Mouse (Mus musculus) megakaryocyte progenitor cell, adult 5-6 weeks (primary cell): ENCODE measurements around the gene Gm20388. TPM values are rescaled to one million over a fixed set of nuclear protein-coding genes. Genes with fewer than 3 reads are reported as not detected.

Experiments
- ATAC-seq: replicated peaks from 2 replicates; pipeline ENCODE4 v1.8.0; 2016; ENCODE audit warnings: mild to moderate bottlenecking, moderate TSS enrichment, inconsistent platforms; ENCODE audit not compliant: poor library complexity
- total RNA-seq, 2 experiments: library from RNA; stranded (forward) in 1 of 2; stranded (reverse) in 1 of 2; fragments of 157-497, 149-512 nt in 1 of 2; fragments of 200-1000 nt in 1 of 2; gene quantifications; 2 replicates each; pipeline versions ENCODE4 v1.2.3 to v1.2.4; 2015 to 2017

Gm20388 gene
- total RNA-seq, 2 experiments from 2014 or later, result 18.6 TPM; not detected in 1

GRCm38 (mm10) chr8:122338852-122339251 lies 2428.2 kb downstream of the Gm20388 start:
- ATAC-seq, result no peak

GRCm38 (mm10) chr8:122340761-122341160 lies 2430.1 kb downstream of the Gm20388 start:
- no peak for ATAC-seq

GRCm38 (mm10) chr8:122341790-122342189 lies 2431.1 kb downstream of the Gm20388 start:
- ATAC-seq, result peak; percentile 3; the same call in 1 of the 2 replicates

- no peak for ATAC-seq
Measured at GRCm38 (mm10) chr8:122342362-122342761, 2431.7 kb downstream of the Gm20388 start.

- peak; percentile 24 for ATAC-seq
Measured at GRCm38 (mm10) chr8:122342806-122343209, 2432.2 kb downstream of the Gm20388 start.

- ATAC-seq, result no peak
Measured at GRCm38 (mm10) chr8:122343341-122343740, 2432.7 kb downstream of the Gm20388 start.

GRCm38 (mm10) chr8:122343758-122344157 lies 2433.1 kb downstream of the Gm20388 start:
- ATAC-seq, result 0 out of 2 replicates have a peak, but pooled peaks have one; percentile 6

- no peak for ATAC-seq
Measured at GRCm38 (mm10) chr8:122344219-122344618, 2433.6 kb downstream of the Gm20388 start.

- ATAC-seq, result no peak
Measured at GRCm38 (mm10) chr8:122345181-122346095, 2434.8 kb downstream of the Gm20388 start.

GRCm38 (mm10) chr8:122347811-122348552 lies 2437.3 kb downstream of the Gm20388 start:
- 0 out of 2 replicates have a peak, but pooled peaks have one; percentile 8 for ATAC-seq

- ATAC-seq, result peak; percentile 74
Measured at GRCm38 (mm10) chr8:122349357-122350297, 2439.0 kb downstream of the Gm20388 start.

GRCm38 (mm10) chr8:122350309-122351089 lies 2439.9 kb downstream of the Gm20388 start:
- ATAC-seq, result no peak

- no peak for ATAC-seq
Measured at GRCm38 (mm10) chr8:122354157-122354556, 2443.5 kb downstream of the Gm20388 start.

- peak; percentile 70; the same call in 1 of the 2 replicates for ATAC-seq
Measured at GRCm38 (mm10) chr8:122355642-122356606, 2445.3 kb downstream of the Gm20388 start.

- ATAC-seq, result no peak
Measured at GRCm38 (mm10) chr8:122357202-122357601, 2446.6 kb downstream of the Gm20388 start.

GRCm38 (mm10) chr8:122357641-122358040 lies 2447.0 kb downstream of the Gm20388 start:
- no peak for ATAC-seq

- no peak for ATAC-seq
Measured at GRCm38 (mm10) chr8:122359111-122359775, 2448.6 kb downstream of the Gm20388 start.
